Mouse (Mus musculus): Measurements from ENCODE around the gene Nectin1. TPM values are rescaled to one million over a fixed set of nuclear protein-coding genes. Genes with fewer than 3 reads are reported as not detected.

Gene Nectin1
- total and polyA plus RNA-seq, 3 experiments = 3.9 to 6.2 TPM; not detected in 1

- DNase-seq (ENCODE audit: low read depth, low spot score) = no peak
- TF ChIP-seq SMC3 (IDR thresholded peaks at IDR 0.05; ENCODE audit: low read depth, low read length) (no peak), MYC (IDR thresholded peaks at IDR 0.05; ENCODE audit: low read depth, low read length) (no peak), ZNF384 (IDR thresholded peaks at IDR 0.05; ENCODE audit: low read depth, low read length) (no peak), HCFC1 (IDR thresholded peaks at IDR 0.05; ENCODE audit: low read depth, low read length) (no peak), NRF1 (IDR thresholded peaks at IDR 0.05; ENCODE audit: insufficient read depth, low read depth, low read length, poor library complexity, severe bottlenecking) (no peak), POLR2A (IDR thresholded peaks at IDR 0.05; ENCODE audit: control insufficient read depth in 1 of 2, insufficient read depth in 1 of 2, low read depth in 1 of 2, low read length in 2 of 2, poor library complexity in 1 of 2) (no peak), NELFE (IDR thresholded peaks at IDR 0.05; ENCODE audit: low read depth, low read length) (no peak), CHD2 (IDR thresholded peaks at IDR 0.05; ENCODE audit: low read length) (no peak), MEF2A (IDR thresholded peaks at IDR 0.05; ENCODE audit: extremely low read depth, insufficient replicate concordance, low read depth, low read length, poor library complexity, severe bottlenecking) (no peak), ZKSCAN1 (IDR thresholded peaks at IDR 0.05; ENCODE audit: low read depth, low read length) (no peak), MXI1 (IDR thresholded peaks at IDR 0.05; ENCODE audit: low read depth, low read length) (no peak), USF2 (IDR thresholded peaks at IDR 0.05; ENCODE audit: borderline replicate concordance in 1 of 2, insufficient read depth in 1 of 2, low read depth in 1 of 2, low read length in 2 of 2) (no peak)
Measured at GRCm38 (mm10) chr9:43813156-43813555, 69.4 kb downstream of the Nectin1 start.

GRCm38 (mm10) chr9:43822206-43822605 lies 78.4 kb downstream of the Nectin1 start:
- H3K4me3 ChIP-seq (ENCODE audit: control insufficient read depth in 1 of 2, insufficient read depth in 1 of 2, low read depth in 2 of 2, low read length in 2 of 2) = no peak overlapping the region
- no peaks in the 10 kb centered on the region for H3K79me2 ChIP-seq (ENCODE audit: control insufficient read depth, insufficient read depth, low read length, poor library complexity)
- DNase-seq (ENCODE audit: low read depth, low spot score) = no peak
- H3K4me1 ChIP-seq (ENCODE audit: control insufficient read depth in 1 of 2, insufficient read depth in 2 of 2, low read length in 2 of 2) = no peaks in the 10 kb centered on the region
- no peaks in the 10 kb centered on the region for H3K9me3 ChIP-seq (replicated peaks; ENCODE audit: insufficient read depth, low read length)
- no peak for TF ChIP-seq ZMIZ1 (IDR thresholded peaks at IDR 0.05; ENCODE audit: low read depth, low read length)
- no peak for TF ChIP-seq HCFC1 (IDR thresholded peaks at IDR 0.05; ENCODE audit: low read depth, low read length)
- TF ChIP-seq KAT2A (conservative IDR thresholded peaks at IDR 0.05; ENCODE audit: low read depth, low read length) = no peak
- no peak for TF ChIP-seq NRF1 (IDR thresholded peaks at IDR 0.05; ENCODE audit: insufficient read depth, low read depth, low read length, poor library complexity, severe bottlenecking)
- TF ChIP-seq MYB (IDR thresholded peaks at IDR 0.05; ENCODE audit: low read depth, low read length) = no peak
- TF ChIP-seq MYC (IDR thresholded peaks at IDR 0.05; ENCODE audit: low read depth, low read length) = no peak
- TF ChIP-seq RAD21 (IDR thresholded peaks at IDR 0.05; ENCODE audit: low read depth, low read length) = no peak
- no peak for TF ChIP-seq JUND (IDR thresholded peaks at IDR 0.05; ENCODE audit: low read depth, low read length)
- TF ChIP-seq POLR2A (IDR thresholded peaks at IDR 0.05; ENCODE audit: control insufficient read depth in 1 of 2, insufficient read depth in 1 of 2, low read depth in 1 of 2, low read length in 2 of 2, poor library complexity in 1 of 2) = no peak
- TF ChIP-seq ZC3H11A (IDR thresholded peaks at IDR 0.05; ENCODE audit: low read depth, low read length) = no peak
- TF ChIP-seq SMC3 (IDR thresholded peaks at IDR 0.05; ENCODE audit: low read depth, low read length) = no peak
- no peak for TF ChIP-seq USF2 (IDR thresholded peaks at IDR 0.05; ENCODE audit: borderline replicate concordance in 1 of 2, insufficient read depth in 1 of 2, low read depth in 1 of 2, low read length in 2 of 2)
- TF ChIP-seq GATA1 (IDR thresholded peaks at IDR 0.05; ENCODE audit: low read depth, low read length) = no peak
- TF ChIP-seq CTCF (IDR thresholded peaks at IDR 0.05 in 2 of 3, conservative IDR thresholded peaks at IDR 0.05 in 1 of 3; ENCODE audit: control insufficient read depth in 1 of 3, insufficient read depth in 1 of 3, low read depth in 2 of 3, low read length in 3 of 3, poor library complexity in 1 of 3, severe bottlenecking in 1 of 3) = no peak
- TF ChIP-seq MEF2A (IDR thresholded peaks at IDR 0.05; ENCODE audit: extremely low read depth, insufficient replicate concordance, low read depth, low read length, poor library complexity, severe bottlenecking) = no peak
- no peak for TF ChIP-seq TCF12 (IDR thresholded peaks at IDR 0.05; ENCODE audit: low read depth, low read length)
- TF ChIP-seq ZKSCAN1 (IDR thresholded peaks at IDR 0.05; ENCODE audit: low read depth, low read length) = no peak
- no peak for TF ChIP-seq ZNF384 (IDR thresholded peaks at IDR 0.05; ENCODE audit: low read depth, low read length)
- no peak overlapping the region for H3K27ac ChIP-seq (ENCODE audit: control insufficient read depth, low read depth, low read length)
- no peaks in the 10 kb centered on the region for H3K36me3 ChIP-seq (ENCODE audit: control insufficient read depth in 1 of 2, insufficient read depth in 2 of 2, low read length in 2 of 2)
- no peak overlapping the region for H3K9ac ChIP-seq (ENCODE audit: control insufficient read depth, low read depth, low read length, poor library complexity, severe bottlenecking)
- H3K27me3 ChIP-seq (ENCODE audit: control insufficient read depth in 1 of 2, insufficient read depth in 2 of 2, low read length in 2 of 2) = no peaks in the 10 kb centered on the region

More at GRCm38 (mm10) chr9:43813156-43813555, 69.4 kb downstream of the Nectin1 start:
- Histone ChIP-seq H3K4me3 (ENCODE audit: control insufficient read depth in 1 of 2, insufficient read depth in 1 of 2, low read depth in 2 of 2, low read length in 2 of 2) (no peak overlapping the region), H3K36me3 (ENCODE audit: control insufficient read depth in 1 of 2, insufficient read depth in 2 of 2, low read length in 2 of 2) (no peaks in the 10 kb centered on the region), H3K9me3 (replicated peaks; ENCODE audit: insufficient read depth, low read length) (no peaks in the 10 kb centered on the region), H3K9ac (ENCODE audit: control insufficient read depth, low read depth, low read length, poor library complexity, severe bottlenecking) (no peak overlapping the region), H3K4me1 (ENCODE audit: control insufficient read depth in 1 of 2, insufficient read depth in 2 of 2, low read length in 2 of 2) (no peaks in the 10 kb centered on the region), H3K27ac (ENCODE audit: control insufficient read depth, low read depth, low read length) (no peak overlapping the region), H3K27me3 (ENCODE audit: control insufficient read depth in 1 of 2, insufficient read depth in 2 of 2, low read length in 2 of 2) (no peaks in the 10 kb centered on the region), H3K79me2 (ENCODE audit: control insufficient read depth, insufficient read depth, low read length, poor library complexity) (no peaks in the 10 kb centered on the region)
